Mouse (Mus musculus) heart, adult 2 months (tissue): ENCODE measurements at regions not wholly inside any gene's neighbourhood (a gene's known extent, or its start where the extent isn't known, plus 50 kb on each side); places are given as distances from the start of the nearest gene placed in this dataset.

Experiments used
- CTCF ChIP-seq: fragments of 200-600 bp; IDR thresholded peaks from 2 replicates; pipeline ENCODE4 v1.8.1; 2022; ENCODE audit warnings: antibody characterized with exemption, mild to moderate bottlenecking, moderate library complexity
- POLR2A ChIP-seq: fragments of 200-500 bp; IDR thresholded peaks from 2 replicates; pipeline ENCODE4 v1.6.1; 2011; ENCODE audit warnings: mild to moderate bottlenecking, low read depth, low read length, control low read depth; ENCODE audit not compliant: insufficient read depth

DNA sequence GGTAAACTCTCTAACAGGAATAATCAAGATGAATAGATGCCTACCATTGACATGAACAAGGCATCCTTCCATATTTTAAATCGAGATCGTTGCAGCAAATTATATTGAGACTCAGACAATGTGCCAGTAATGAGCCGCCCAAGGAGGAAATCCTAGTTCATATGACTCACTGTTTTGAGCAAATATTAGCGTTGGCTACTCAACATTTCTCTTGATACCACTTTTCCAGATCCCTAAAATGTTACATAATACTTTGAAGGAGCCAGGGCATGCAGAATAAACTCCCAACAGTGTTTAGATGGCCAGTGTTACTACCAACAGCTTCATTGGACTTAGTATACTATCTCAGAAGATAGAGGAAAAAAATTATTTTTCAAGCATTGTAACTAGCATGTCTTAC lies 700.6 kb upstream of the Sox9 start:
- TF ChIP-seq CTCF (no peak), POLR2A (no peak)
